Mouse (Mus musculus) heart, adult 18-20 months (tissue): ENCODE data around the gene BC016579. TPM values are rescaled to one million over a fixed set of nuclear protein-coding genes. Genes with fewer than 3 reads are reported as not detected.

ENCODE experiments used
- DNase-seq, 2 experiments: peaks; one replicate each; pipeline ENCODE4 v3.0.0; 2021 to 2022; ENCODE audit warnings: mixed read lengths in 1 of 2
- long read RNA-seq, 2 experiments: library from polyadenylated mRNA; stranded (forward); transcript quantifications; one replicate each; pipeline ENCODE4 v2.0.0; 2021
- total RNA-seq, 2 experiments: library from RNA; stranded (reverse); gene quantifications; 2 replicates each; pipeline ENCODE4 v1.2.3; 2021

BC016579 gene
- not detected for total RNA-seq
- long read RNA-seq, experiment 1: 0 reads
- long read RNA-seq, experiment 2: 0 reads

GRCm38 (mm10) chr16:45653934-45654332 is at the start of gene BC016579:
TSS of gene BC016579 (minus strand) at chr16:45654068.
- DNase-seq: no peak

DNA sequence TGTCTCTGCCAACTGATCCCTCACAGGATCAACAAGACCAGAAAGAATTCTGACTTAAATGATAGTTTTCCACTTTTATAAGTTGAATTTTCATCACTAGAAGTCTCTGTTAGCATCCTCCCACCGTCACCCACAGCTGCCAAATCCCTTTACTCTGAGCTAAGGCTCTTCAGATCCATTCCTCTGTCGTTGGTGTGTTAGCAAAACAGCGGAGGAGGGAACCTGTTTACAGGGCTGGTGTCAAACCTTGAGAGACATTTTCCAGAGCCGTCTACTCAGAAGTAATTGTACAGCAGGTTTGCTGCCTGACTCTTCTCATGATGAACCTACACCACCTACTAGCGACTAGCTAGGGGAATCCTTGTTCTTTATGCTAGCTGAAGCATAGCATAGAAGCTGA is 45.4 kb upstream of the BC016579 start:
- no peak for DNase-seq

GRCm38 (mm10) chr16:45697996-45698395 is 44.1 kb upstream of the BC016579 start:
- DNase-seq: no peak

GRCm38 (mm10) chr16:45695445-45696160 is 41.7 kb upstream of the BC016579 start:
- no peak for DNase-seq

GRCm38 (mm10) chr16:45693558-45693957 is 39.7 kb upstream of the BC016579 start, which contains the start of gene Tmprss7:
TSS of gene Tmprss7 (minus strand) at chr16:45693658.
- DNase-seq: no peak

DNA sequence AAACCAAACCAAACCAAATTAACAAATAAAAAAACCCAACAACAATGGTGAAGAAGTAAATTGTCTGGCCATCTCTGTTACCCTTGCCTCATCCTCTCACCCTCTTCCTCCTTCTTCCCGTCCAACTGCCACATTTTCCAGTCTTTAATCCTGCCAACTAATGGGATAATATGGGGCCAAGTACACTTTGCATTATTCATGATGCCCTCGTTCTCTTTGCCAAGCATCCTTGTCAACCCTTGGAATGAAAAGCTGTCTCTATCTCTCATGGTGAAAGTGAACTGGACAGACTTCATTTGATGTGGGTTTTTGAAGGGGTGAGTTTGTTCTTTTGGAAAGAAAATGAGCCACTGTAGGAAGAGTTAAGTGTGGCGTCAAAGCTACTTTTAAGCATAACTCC is 39.0 kb upstream of the BC016579 start:
- no peak for DNase-seq

- no peak for DNase-seq
These were observed 36.3 kb upstream of the BC016579 start for GRCm38 (mm10) chr16:45690178-45690577.

GRCm38 (mm10) chr16:45686833-45687232 is 33.0 kb upstream of the BC016579 start:
- no peak for DNase-seq

GRCm38 (mm10) chr16:45685295-45685694 is 31.4 kb upstream of the BC016579 start:
- no peak for DNase-seq

- DNase-seq: peak; percentile 24 to 82
These were observed 30.9 kb upstream of the BC016579 start for GRCm38 (mm10) chr16:45684815-45685214.

DNA sequence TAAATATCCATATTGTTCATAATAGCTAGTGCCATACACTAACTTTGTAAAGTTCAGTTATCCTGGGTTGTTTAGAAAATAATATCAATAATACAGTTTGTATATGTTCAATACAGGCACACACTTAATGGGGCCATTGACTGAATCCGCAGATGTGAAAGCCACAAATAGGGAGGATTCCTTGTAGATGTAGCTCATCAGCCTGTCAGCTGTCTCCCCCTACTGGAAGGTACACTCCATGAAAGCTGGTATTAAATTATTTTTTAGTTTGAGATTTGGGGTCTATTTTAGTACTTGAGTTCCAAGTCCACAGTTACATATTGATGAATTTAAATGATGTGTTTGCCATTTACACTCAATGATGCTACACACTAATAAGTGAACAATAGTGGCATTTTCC is 22.6 kb upstream of the BC016579 start:
- peak in 1 of 2 experiments; percentile 3 for DNase-seq

DNA sequence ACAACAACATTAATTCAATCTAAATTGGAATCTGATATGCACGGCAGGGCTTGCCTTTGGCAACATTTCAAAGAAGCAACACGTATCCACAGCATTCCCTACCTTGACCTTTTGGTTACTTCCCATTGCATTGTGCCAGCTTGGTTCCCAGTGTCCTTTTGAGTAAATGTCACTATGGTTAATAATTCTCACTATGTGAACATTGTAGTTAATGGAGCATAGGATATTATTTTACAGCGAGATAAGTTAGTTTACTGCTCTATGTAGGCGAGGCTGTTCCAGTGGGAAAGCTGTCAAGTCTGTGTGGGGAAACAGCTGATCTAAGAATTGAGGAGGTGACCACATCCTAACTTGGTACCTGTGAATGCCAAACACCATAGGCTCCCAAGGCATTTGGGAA is 16.1 kb upstream of the BC016579 start:
- no peak for DNase-seq

GRCm38 (mm10) chr16:45668178-45668577 is 14.3 kb upstream of the BC016579 start:
- no peak for DNase-seq

GRCm38 (mm10) chr16:45666136-45666535 is 12.3 kb upstream of the BC016579 start:
- peak; percentile 5 to 35 for DNase-seq

GRCm38 (mm10) chr16:45662381-45662780 is 8.5 kb upstream of the BC016579 start:
- no peak for DNase-seq

- no peak for DNase-seq
These were observed 5.7 kb upstream of the BC016579 start for GRCm38 (mm10) chr16:45659596-45659995.

GRCm38 (mm10) chr16:45658248-45658647 is 4.4 kb upstream of the BC016579 start:
- no peak for DNase-seq

GRCm38 (mm10) chr16:45657574-45658159 is 3.8 kb upstream of the BC016579 start:
- DNase-seq: peak in 1 of 2 experiments; percentile 4

DNA sequence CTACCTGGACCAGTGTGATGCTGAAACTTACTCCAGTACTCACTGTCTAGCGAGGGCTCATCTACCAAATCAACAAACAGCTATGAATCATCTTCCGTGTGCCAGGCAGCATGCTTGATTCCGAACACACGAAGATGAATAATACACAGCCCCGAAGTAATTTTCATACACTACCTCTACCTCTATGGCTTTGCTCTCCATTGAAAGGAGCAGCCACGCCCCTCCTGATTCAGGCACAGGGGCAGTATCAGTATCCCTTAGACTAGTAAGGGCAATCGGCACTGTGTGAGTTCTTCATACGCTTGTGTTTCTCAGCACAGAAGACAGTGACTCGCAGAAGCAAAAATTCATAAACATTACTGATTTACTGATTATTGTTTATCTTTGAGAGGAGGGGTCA is 597 bp upstream of the BC016579 start:
- DNase-seq: no peak

DNA sequence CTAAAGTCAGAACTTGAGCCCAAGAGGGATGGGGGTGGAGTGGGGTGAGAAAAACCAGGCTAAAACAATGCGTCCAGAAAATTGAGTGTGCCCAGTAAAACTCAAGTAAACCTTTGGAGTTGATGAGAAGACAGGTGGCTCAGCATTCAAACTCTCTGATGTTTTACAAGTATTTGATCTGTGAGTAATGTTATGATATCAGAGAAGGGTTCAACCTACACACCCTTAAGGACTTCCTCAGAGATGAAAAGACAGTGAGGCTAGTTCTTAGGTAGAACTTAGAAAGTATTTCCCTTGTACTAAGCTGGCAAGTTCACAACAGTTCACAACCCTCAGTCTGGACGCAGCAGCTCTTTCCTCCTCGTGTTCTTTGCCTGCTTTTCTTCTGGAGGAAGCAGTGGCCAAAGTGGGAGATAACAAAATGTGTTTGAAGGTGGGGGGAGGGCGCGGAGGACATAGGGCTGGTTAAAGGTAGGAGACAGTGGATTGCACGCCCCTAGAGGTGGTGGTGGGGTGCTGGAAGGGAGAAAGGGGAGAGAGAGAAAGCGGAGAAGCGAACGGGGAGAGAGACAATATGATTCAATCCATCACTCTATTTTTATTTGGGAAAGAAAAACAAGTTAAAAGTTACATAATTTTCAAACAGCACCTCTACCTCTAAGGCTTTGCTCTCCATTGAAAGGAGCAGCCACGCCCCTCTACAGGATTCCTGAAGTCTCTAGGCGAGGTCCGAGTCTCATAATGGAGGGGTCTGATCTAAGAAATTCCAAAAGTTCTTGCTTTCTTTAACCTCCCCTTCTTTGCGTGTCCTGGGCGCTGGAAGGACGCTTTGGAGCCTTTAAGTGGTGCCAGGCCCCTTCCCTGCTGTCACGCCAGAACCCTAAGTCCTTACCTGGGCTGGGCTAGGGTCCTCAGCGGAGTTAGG is 597 bp downstream of the BC016579 start:
- DNase-seq: no peak

- DNase-seq: peak in 1 of 2 experiments; percentile 13
These were observed 2.4 kb downstream of the BC016579 start for GRCm38 (mm10) chr16:45651497-45651896.

- DNase-seq: peak in 1 of 2 experiments; percentile 38
These were observed 9.5 kb downstream of the BC016579 start for GRCm38 (mm10) chr16:45644380-45644779.

- DNase-seq: no peak
These were observed 9.9 kb downstream of the BC016579 start for GRCm38 (mm10) chr16:45643944-45644343.
